Mouse (Mus musculus) heart, adult 2 months (tissue): ENCODE data around the gene Lrrc29.

Source experiments
- CTCF ChIP-seq: fragments of 200-600 bp; IDR thresholded peaks from 2 replicates; pipeline ENCODE4 v1.8.1; 2022; ENCODE audit warnings: antibody characterized with exemption, mild to moderate bottlenecking, moderate library complexity
- EP300 ChIP-seq: fragments of 200-500 bp; IDR thresholded peaks from 2 replicates; pipeline ENCODE4 v1.6.1; 2011; ENCODE audit warnings: low read depth, low read length, control low read depth; ENCODE audit not compliant: insufficient read depth
- POLR2A ChIP-seq: fragments of 200-500 bp; IDR thresholded peaks from 2 replicates; pipeline ENCODE4 v1.6.1; 2011; ENCODE audit warnings: mild to moderate bottlenecking, low read depth, low read length, control low read depth; ENCODE audit not compliant: insufficient read depth

DNA sequence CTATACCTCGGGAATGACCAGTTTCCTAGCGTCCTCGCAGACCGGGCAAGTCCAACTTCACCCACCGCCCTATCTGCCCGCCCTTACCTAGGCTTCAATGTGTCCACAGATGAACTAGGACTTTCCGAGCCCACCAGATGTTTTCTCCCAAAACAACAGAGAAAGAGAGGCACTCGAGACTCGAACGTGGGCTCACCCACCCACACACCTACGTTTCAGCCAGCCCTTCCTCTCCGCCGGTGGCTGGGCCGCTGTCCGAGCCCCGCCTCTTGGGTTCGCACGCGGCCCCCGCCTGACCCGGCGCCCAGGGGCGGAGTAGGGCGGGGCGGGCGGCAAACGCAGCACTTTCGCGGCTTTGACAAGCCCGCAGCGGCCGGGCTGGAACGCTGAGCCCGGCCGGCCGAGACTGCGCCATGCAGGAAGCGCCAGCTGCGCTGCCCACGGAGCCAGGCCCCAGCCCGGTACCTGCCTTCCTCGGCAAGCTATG, 56.6 kb downstream of the Lrrc29 start, which contains the start of gene Hsf4:
- TF ChIP-seq CTCF (no peak), EP300 (no peak), POLR2A (peak; percentile 47; the same call in 1 of the 2 replicates)
